Mouse (Mus musculus): ENCODE results near the gene Sri. TPM values are rescaled to one million over a fixed set of nuclear protein-coding genes. Genes with fewer than 3 reads are reported as not detected.

The Sri gene
- total and polyA plus RNA-seq, 3 experiments: 152 to 264 (median 247) TPM

DNA sequence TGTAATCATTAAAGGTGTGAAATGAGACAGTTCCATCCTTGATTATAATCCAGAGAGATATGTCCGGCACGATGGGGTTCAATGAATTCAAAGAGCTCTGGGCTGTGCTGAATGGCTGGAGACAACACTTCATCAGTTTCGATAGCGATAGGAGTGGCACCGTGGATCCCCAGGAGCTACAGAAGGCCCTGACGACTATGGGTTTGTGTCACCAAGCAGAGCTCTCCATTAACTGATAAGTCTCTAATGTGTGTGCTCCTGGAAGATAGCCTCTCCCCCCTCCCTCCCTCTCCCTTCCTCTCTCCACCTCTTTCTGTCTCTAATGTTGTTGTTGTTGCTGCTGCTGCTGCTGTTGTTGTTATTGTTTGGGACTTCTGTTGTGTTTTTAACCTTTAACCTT, 17.3 kb downstream of the Sri start:
- Histone ChIP-seq H3K4me1 (ENCODE audit: insufficient read depth, low read depth, low read length) (0 out of 2 replicates have a peak, but pooled peaks cover under 1% of the 10 kb centered on the region), H3K27me3 (ENCODE audit: insufficient read depth, low read length) (no peaks in the 10 kb centered on the region), H3K4me3 (ENCODE audit: low read depth, low read length) (no peak overlapping the region), H3K36me3 (replicated peaks) (peaks cover 86% of the 10 kb centered on the region), H3K9me3 (replicated peaks) (no peaks in the 10 kb centered on the region)
- TF ChIP-seq GATA1 (IDR thresholded peaks at IDR 0.05; ENCODE audit: borderline replicate concordance, low read length) (no peak), TAL1 (conservative IDR thresholded peaks at IDR 0.05; ENCODE audit: low read depth, low read length) (no peak), POLR2AphosphoS5 (IDR thresholded peaks at IDR 0.05; ENCODE audit: insufficient replicate concordance, low read depth, low read length) (no peak), CTCF (IDR thresholded peaks at IDR 0.05; ENCODE audit: low read depth, low read length) (no peak), GATA2 (IDR thresholded peaks at IDR 0.05; ENCODE audit: borderline replicate concordance, low read depth, low read length) (no peak)
- ATAC-seq (ENCODE audit: extremely low read depth, insufficient number of reproducible peaks, low FRiP score, poor library complexity, severe bottlenecking) (no peak), DNase-seq (ENCODE audit: low spot score) (no peak)

DNA sequence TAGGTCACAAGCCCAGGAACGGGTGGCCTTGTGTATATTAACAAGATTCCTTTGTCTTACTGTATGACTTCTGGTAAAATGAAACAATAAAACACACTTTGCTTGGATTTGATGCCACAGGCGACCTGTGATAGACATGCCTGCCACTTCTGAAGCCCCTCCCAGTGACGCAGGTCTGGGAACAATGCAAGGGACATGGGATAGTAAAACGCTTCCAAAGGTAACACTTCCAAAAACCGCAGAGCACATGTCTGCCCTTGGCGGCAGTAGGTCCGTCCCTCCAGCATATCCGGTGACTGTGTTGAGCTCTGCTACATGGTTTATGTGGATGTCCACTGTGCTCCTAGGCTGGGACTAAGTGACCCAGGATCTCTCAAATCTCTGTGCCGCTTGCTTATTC, 27.5 kb downstream of the Sri start:
- H3K27me3 ChIP-seq (ENCODE audit: insufficient read depth, low read length): no peaks in the 10 kb centered on the region
- H3K9me3 ChIP-seq (replicated peaks): no peaks in the 10 kb centered on the region
- no peak for ATAC-seq (ENCODE audit: extremely low read depth, insufficient number of reproducible peaks, low FRiP score, poor library complexity, severe bottlenecking)
- no peak for DNase-seq (ENCODE audit: low spot score)
- no peaks in the 10 kb centered on the region for H3K4me1 ChIP-seq (ENCODE audit: insufficient read depth, low read depth, low read length)
- no peak overlapping the region for H3K4me3 ChIP-seq (ENCODE audit: low read depth, low read length)
- TF ChIP-seq GATA2 (IDR thresholded peaks at IDR 0.05; ENCODE audit: borderline replicate concordance, low read depth, low read length) (no peak), POLR2AphosphoS5 (IDR thresholded peaks at IDR 0.05; ENCODE audit: insufficient replicate concordance, low read depth, low read length) (no peak), CTCF (IDR thresholded peaks at IDR 0.05; ENCODE audit: low read depth, low read length) (no peak), TAL1 (conservative IDR thresholded peaks at IDR 0.05; ENCODE audit: low read depth, low read length) (no peak), GATA1 (IDR thresholded peaks at IDR 0.05; ENCODE audit: borderline replicate concordance, low read length) (no peak)
- H3K36me3 ChIP-seq (replicated peaks): peaks cover 35% of the 10 kb centered on the region

DNA sequence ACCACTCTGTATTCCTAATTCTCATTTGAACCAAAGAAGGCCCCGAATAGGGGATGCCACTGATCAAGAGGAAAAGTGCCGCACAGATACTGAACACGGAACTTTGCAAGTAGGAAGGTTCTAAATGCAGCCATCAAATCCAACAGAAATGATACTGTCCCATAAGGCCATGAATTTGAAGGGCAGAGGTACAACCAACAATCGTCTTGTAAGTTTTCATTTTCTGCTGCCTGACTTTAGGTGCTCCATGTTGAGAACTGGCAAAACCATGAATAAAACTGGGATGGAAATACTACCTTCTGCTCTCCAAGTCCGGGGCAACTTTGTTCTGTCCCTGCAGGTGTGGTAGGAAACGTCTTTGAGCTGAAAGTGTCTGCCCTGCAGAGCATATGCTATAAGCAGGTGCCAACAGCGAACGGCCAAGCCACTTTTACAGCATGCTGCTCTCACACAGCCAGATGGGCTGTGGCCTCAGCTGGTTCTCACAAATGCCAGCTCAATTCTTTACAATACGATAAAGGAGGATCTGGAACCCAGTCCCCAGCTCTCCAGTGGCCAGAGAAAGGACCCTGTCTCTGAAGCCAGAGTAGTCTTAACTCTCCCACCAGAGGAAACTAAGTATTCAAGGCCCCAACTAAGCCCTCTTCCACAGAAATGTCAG, 28.2 kb downstream of the Sri start:
- no peaks in the 10 kb centered on the region for H3K4me1 ChIP-seq (ENCODE audit: insufficient read depth, low read depth, low read length)
- DNase-seq (ENCODE audit: low spot score): no peak
- no peak overlapping the region for H3K4me3 ChIP-seq (ENCODE audit: low read depth, low read length)
- peaks cover 32% of the 10 kb centered on the region for H3K36me3 ChIP-seq (replicated peaks)
- no peaks in the 10 kb centered on the region for H3K27me3 ChIP-seq (ENCODE audit: insufficient read depth, low read length)
- no peak for ATAC-seq (ENCODE audit: extremely low read depth, insufficient number of reproducible peaks, low FRiP score, poor library complexity, severe bottlenecking)
- TF ChIP-seq TAL1 (conservative IDR thresholded peaks at IDR 0.05; ENCODE audit: low read depth, low read length) (no peak), CTCF (IDR thresholded peaks at IDR 0.05; ENCODE audit: low read depth, low read length) (no peak), GATA2 (IDR thresholded peaks at IDR 0.05; ENCODE audit: borderline replicate concordance, low read depth, low read length) (no peak), POLR2AphosphoS5 (IDR thresholded peaks at IDR 0.05; ENCODE audit: insufficient replicate concordance, low read depth, low read length) (no peak), GATA1 (IDR thresholded peaks at IDR 0.05; ENCODE audit: borderline replicate concordance, low read length) (no peak)
- H3K9me3 ChIP-seq (replicated peaks): no peaks in the 10 kb centered on the region

DNA sequence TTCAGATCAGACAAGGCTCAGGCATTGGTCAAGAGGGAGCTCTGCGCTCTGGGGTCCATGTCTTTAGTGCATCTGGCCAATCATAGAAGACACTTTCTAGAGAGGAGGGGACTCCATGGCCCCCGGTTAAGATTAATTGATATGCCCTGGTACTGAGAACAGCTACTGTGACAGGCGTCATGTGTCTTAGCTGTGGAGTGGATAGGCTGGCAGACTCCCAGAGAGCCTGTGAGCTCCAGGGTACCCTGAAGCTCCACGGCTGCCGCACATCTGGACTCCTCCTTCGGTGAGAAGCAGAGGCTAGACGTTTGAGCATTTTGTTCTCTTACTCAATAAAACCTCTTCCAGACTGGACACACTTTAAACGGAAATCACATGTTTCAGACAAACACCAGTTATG, 31.6 kb downstream of the Sri start:
- peaks cover 15% of the 10 kb centered on the region for H3K36me3 ChIP-seq (replicated peaks)
- DNase-seq (ENCODE audit: low spot score): no peak
- ATAC-seq (ENCODE audit: extremely low read depth, insufficient number of reproducible peaks, low FRiP score, poor library complexity, severe bottlenecking): no peak
- H3K9me3 ChIP-seq (replicated peaks): no peaks in the 10 kb centered on the region
- TF ChIP-seq GATA2 (IDR thresholded peaks at IDR 0.05; ENCODE audit: borderline replicate concordance, low read depth, low read length): no peak
- TF ChIP-seq POLR2AphosphoS5 (IDR thresholded peaks at IDR 0.05; ENCODE audit: insufficient replicate concordance, low read depth, low read length): no peak
- TF ChIP-seq GATA1 (IDR thresholded peaks at IDR 0.05; ENCODE audit: borderline replicate concordance, low read length): no peak
- TF ChIP-seq TAL1 (conservative IDR thresholded peaks at IDR 0.05; ENCODE audit: low read depth, low read length): no peak
- no peak for TF ChIP-seq CTCF (IDR thresholded peaks at IDR 0.05; ENCODE audit: low read depth, low read length)
- no peaks in the 10 kb centered on the region for H3K4me1 ChIP-seq (ENCODE audit: insufficient read depth, low read depth, low read length)
- H3K27me3 ChIP-seq (ENCODE audit: insufficient read depth, low read length): no peaks in the 10 kb centered on the region
- no peak overlapping the region for H3K4me3 ChIP-seq (ENCODE audit: low read depth, low read length)

DNA sequence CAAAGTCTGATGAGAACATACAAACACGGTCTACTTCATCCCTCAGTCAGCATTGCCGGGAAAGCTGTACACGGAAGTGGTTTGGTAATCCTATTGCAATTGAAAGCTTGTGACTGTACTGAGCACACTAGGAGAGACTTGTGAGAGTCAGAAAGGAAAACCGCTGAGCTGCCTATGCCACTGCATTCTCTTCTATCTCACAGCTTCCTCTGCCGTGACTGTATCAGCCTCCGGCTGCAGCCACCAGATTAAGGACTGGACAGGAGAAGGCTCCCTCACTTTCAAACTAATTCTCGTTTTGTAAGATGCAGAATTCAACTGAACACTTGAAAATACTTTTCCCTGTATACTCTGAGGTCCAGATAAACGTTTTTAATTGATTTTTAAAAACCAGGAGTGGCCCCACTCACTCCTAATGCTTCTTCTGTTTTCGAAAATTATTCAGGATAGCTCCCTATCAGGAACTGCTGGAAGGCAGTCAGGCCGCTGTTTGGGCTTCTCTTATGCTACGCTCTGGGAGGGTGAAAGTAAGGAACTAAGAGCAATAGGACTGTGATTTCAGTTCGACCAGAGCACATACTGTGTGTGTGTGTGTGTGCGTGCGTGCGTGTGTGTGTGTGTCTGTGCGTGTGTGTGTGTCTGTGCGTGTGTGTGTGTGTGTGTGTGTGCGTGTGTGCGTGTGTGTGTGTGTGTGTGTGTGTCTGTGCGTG, 37.1 kb downstream of the Sri start:
- ATAC-seq (ENCODE audit: extremely low read depth, insufficient number of reproducible peaks, low FRiP score, poor library complexity, severe bottlenecking) (no peak), DNase-seq (ENCODE audit: low spot score) (no peak)
- no peaks in the 10 kb centered on the region for H3K36me3 ChIP-seq (replicated peaks)
- no peaks in the 10 kb centered on the region for H3K27me3 ChIP-seq (ENCODE audit: insufficient read depth, low read length)
- no peaks in the 10 kb centered on the region for H3K4me1 ChIP-seq (ENCODE audit: insufficient read depth, low read depth, low read length)
- H3K4me3 ChIP-seq (ENCODE audit: low read depth, low read length): no peak overlapping the region
- TF ChIP-seq GATA1 (IDR thresholded peaks at IDR 0.05; ENCODE audit: borderline replicate concordance, low read length) (no peak), CTCF (IDR thresholded peaks at IDR 0.05; ENCODE audit: low read depth, low read length) (no peak), POLR2AphosphoS5 (IDR thresholded peaks at IDR 0.05; ENCODE audit: insufficient replicate concordance, low read depth, low read length) (no peak), TAL1 (conservative IDR thresholded peaks at IDR 0.05; ENCODE audit: low read depth, low read length) (no peak), GATA2 (IDR thresholded peaks at IDR 0.05; ENCODE audit: borderline replicate concordance, low read depth, low read length) (no peak)
- H3K9me3 ChIP-seq (replicated peaks): no peaks in the 10 kb centered on the region

DNA sequence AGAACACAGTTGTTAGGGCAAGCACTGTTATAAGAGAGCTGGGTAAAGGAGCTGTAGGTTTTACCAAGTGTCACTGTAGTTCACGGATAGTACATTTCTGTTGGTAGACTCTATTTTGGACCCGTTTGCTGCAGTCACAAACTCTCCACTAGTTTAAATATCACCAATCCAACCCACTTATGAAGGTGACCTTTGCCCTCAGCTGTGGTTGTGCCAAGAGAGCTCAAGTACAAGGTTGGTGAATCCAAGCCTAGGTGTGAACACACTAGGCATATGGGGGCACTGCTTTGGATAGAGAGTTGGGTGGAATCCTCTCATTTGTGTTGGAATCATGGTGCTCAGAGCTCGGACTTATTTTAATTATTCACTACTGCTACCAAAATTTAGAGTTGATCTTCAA, 39.8 kb downstream of the Sri start:
- Histone ChIP-seq H3K9me3 (replicated peaks) (no peaks in the 10 kb centered on the region), H3K4me1 (ENCODE audit: insufficient read depth, low read depth, low read length) (no peaks in the 10 kb centered on the region), H3K4me3 (ENCODE audit: low read depth, low read length) (no peak overlapping the region), H3K27me3 (ENCODE audit: insufficient read depth, low read length) (no peaks in the 10 kb centered on the region), H3K36me3 (replicated peaks) (no peaks in the 10 kb centered on the region)
- no peak for ATAC-seq (ENCODE audit: extremely low read depth, insufficient number of reproducible peaks, low FRiP score, poor library complexity, severe bottlenecking)
- no peak for DNase-seq (ENCODE audit: low spot score)
- TF ChIP-seq GATA2 (IDR thresholded peaks at IDR 0.05; ENCODE audit: borderline replicate concordance, low read depth, low read length): no peak
- TF ChIP-seq CTCF (IDR thresholded peaks at IDR 0.05; ENCODE audit: low read depth, low read length): no peak
- no peak for TF ChIP-seq GATA1 (IDR thresholded peaks at IDR 0.05; ENCODE audit: borderline replicate concordance, low read length)
- TF ChIP-seq POLR2AphosphoS5 (IDR thresholded peaks at IDR 0.05; ENCODE audit: insufficient replicate concordance, low read depth, low read length): no peak
- TF ChIP-seq TAL1 (conservative IDR thresholded peaks at IDR 0.05; ENCODE audit: low read depth, low read length): no peak
